Mouse (Mus musculus): ENCODE data around the gene Pdcd1lg2.
"Not testable (repeated sequence)": the region's sequence is repeated elsewhere in the genome, so short reads cannot be mapped to it uniquely, and the experiment has no call there.

Gene Pdcd1lg2

DNA sequence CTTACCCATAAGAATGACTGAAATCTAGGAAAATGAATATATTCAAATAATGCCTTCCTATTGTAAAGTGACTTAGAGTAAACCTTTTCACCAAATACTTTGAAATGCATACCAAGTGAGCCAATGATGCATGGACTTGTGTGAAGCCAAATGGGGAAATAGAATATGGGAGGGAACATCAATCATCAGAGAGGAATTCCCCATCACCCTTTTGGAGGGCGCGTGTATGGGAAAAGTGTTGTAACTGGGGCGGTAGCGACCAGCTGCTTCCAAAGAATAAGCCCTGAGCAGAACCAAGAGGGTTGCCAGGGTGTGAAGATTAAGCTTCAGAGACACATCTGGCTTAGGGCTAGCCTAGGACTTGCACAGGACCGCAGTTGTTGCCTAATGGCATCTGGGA is 27.4 kb upstream of the Pdcd1lg2 start:
- no peak for DNase-seq (ENCODE audit: low spot score)

- DNase-seq (ENCODE audit: low spot score), result no peak
Observed at GRCm38 (mm10) chr19:29384412-29384811, 26.3 kb upstream of the Pdcd1lg2 start.

DNA sequence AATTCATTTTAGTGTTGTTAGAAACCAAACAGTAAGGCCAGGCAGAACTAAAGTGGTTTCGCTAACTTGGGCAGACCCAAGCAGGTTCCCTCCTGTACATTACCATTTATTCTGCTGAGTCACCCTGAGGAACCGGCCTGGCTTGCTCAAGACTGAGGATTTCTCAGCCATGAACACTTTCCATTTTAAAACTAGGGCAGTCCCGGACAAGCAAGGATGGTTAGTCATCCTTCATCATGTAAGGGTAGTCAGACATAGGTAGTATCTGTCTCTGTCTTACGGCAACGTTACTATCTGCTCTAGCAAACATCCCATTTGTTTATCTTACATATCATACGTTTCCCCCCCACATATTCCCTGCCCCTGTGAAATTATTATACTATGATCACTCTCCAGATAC is 25.7 kb upstream of the Pdcd1lg2 start:
- no peak for DNase-seq (ENCODE audit: low spot score)

GRCm38 (mm10) chr19:29385822-29386221 is 24.9 kb upstream of the Pdcd1lg2 start:
- DNase-seq (ENCODE audit: low spot score), result no peak

DNA sequence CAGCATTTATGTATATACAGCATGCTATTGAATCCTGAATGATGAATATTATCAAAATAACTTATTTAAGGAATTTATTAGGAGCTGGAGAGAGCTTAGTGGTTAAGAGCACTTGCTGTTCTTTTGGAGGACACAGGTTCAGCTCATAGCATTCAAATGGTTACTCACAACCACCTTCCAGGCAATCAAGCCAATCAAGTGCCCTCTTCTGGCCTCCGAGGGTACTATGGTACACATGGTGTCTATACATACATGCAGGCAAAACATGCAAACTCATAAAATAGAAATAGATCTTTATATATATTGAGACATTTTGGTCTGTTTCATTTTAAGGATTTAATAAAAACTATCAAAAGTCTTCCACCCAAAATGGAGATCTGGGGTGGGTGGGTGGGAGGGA is 21.9 kb upstream of the Pdcd1lg2 start:
- no peak for DNase-seq (ENCODE audit: low spot score)

- no peak for DNase-seq (ENCODE audit: low spot score)
Observed at GRCm38 (mm10) chr19:29390483-29390882, 20.2 kb upstream of the Pdcd1lg2 start.

DNA sequence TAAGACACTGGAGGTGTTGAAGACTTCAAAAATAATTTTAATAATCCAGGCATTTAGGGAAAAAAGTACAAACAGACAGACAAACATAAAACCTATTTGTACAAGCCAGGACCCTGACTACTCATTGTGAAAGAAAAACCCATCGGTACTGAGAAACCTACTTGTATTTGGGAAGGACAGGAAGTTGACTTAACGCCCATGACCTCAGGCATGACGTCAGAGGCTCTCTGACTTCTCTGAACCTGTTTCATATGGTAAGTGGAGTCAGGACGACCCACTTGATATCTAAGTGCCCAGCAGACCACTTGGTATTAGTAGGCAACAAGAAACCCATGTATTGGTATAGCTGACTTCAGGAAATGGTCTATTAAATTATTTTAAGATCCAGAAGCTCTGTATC is 19.4 kb upstream of the Pdcd1lg2 start:
- DNase-seq (ENCODE audit: low spot score), result no peak

- no peak for DNase-seq (ENCODE audit: low spot score)
Observed at GRCm38 (mm10) chr19:29393333-29393732, 17.4 kb upstream of the Pdcd1lg2 start.

- DNase-seq (ENCODE audit: low spot score), result no peak
Observed at GRCm38 (mm10) chr19:29394721-29395120, 16.0 kb upstream of the Pdcd1lg2 start.

DNA sequence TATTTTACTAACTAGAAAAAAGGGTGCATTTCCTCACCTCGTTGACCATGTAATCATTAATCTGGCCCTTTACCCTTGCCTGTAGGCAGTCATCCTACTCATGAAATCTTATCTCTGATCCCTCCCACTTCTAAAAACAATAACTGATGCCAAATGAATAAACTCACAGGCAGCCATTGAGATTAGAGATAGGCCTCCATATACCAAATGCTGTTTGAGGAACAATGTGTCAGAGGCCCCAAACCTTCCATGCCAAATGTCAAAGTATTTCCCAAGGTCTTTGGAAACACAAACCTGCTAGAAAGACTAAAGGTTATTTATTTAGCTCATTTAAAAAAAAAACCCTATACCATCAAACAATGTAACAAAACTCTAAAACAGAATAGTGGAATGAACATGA is 14.4 kb upstream of the Pdcd1lg2 start:
- no peak for DNase-seq (ENCODE audit: low spot score)

DNA sequence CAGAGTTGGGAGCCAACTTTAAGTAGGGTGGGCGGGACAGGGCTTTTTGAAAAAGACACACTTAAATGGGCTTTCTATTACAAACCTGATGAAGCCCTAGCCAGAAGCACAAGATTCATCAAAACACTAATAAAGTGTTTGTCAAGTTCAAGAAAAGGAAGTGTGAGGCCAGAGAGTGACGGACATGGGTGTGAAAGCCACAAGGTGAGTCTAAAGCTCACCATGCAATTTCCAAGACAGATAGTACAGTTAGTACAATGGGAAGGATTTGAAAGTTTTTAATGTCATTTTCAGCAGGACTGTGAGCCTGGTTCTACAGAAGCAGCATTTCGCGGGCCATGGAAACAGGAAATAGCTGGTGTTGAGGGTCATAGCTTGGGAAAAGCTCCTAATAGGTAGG is 10.9 kb upstream of the Pdcd1lg2 start:
- no peak for DNase-seq (ENCODE audit: low spot score)

- DNase-seq (ENCODE audit: low spot score), result no peak
Observed at GRCm38 (mm10) chr19:29400466-29400865, 10.3 kb upstream of the Pdcd1lg2 start.

- no peak for DNase-seq (ENCODE audit: low spot score)
Observed at GRCm38 (mm10) chr19:29402621-29403020, 8.1 kb upstream of the Pdcd1lg2 start.

GRCm38 (mm10) chr19:29403251-29403650 is 7.5 kb upstream of the Pdcd1lg2 start:
- DNase-seq (ENCODE audit: low spot score), result no peak

DNA sequence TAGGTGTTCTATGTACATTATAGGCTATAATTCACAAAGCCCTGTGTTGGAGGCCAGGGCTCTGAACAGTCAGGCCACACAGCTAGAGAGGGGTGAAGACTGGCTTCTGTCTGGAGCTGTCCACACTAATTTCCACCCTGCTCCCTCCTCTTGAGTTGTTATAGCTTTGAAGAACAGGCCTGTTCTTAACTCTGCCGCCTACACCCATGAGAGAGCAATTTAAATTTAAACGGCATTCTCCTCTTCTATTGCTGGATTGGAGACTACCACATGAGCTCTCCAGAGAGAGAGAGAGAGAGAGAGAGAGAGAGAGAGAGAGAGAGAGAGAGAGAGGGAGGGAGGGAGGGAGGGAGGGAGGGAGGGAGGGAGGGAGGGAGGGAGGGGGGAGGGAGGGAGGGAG is 5.3 kb upstream of the Pdcd1lg2 start:
- no peak for DNase-seq (ENCODE audit: low spot score)

DNA sequence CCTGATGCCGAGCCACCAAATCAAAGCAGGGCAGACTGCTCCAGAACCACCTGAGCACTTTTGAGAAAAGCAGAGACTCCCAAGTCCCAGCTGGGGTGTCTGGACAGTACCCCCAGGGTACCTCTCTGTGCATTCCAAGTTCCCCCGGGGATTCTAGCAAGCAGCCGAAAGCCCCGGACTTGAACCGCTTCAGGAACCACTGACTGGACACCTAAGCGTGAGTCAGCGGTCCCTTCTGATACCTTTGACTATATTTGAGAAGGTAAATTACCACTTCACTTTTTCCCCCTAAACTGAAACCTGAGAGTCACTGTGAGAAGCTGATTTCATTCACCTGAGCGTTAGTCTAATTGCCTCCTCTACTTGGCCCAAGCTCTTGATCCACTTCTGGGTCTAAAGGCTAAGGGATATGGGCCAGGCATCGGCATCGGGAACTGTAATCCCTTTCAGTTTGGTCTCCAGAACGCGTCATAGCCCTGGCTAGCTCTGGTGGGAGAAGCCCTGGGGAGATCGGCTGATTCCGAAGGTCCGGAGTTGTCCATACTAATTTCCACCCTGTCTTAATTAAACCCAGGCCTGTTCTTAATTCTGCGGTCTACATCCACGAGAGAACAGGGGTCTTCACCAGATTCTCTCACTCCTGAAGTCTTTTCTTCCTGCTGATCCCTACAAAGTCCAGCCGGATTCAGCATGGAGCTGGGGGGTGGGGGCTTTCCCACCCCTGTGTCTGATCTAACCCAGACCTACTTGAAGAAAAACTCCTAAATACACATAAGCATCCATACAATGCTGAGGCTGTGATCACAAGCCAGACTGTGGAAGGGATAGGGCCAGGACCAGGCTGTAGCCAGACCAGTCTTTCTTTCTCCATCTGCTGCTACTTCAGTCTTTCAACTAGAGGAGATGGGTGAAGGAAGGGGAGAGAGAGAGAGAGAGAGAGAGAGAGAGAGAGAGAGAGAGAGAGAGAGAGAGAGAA is 4.4 kb upstream of the Pdcd1lg2 start:
- no peak for DNase-seq (ENCODE audit: low spot score)

DNA sequence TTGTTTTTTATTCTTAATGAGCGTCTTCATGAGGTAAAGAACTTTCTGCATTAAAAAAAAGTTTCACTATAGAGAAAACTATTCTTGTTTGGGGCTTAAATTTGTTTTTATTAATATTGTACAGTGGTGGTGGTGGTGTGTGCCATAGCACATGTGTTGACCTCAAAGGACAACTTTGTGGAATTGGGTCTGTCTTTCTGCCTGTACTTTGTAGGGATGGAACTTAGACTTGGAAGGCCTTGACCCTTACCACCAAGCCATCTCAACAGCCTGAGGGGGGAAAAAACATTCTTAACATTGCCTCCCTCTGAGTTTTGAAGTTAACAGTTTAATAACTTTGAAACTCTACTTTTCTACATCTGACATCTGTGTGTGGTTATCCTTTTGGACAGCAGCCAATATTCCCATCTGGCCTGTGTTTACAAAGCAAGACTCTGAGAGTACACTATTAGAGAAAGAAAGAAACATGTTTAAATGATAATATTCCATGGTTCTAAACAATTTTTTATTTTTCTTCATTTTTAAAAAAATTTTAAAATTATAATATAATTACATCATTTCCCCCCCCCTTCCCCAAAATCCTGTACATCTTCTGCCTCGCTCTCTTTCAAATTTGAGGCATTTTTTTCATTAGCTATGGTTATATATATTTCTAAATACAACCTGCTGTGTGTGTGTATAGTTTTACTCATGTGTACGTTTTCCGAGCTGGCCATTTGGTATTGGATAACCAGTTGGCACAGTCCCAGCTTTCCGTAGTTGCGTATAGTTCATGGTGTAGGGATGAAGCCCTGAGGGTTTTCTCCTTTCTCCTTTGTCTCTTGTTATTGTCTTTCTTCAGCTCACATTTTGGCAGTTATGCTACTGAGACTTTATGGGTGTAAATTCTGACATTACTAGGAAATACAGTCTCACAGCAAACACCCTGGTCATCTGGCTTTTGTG is 2.0 kb downstream of the Pdcd1lg2 start:
- DNase-seq (ENCODE audit: low spot score), result no peak

DNA sequence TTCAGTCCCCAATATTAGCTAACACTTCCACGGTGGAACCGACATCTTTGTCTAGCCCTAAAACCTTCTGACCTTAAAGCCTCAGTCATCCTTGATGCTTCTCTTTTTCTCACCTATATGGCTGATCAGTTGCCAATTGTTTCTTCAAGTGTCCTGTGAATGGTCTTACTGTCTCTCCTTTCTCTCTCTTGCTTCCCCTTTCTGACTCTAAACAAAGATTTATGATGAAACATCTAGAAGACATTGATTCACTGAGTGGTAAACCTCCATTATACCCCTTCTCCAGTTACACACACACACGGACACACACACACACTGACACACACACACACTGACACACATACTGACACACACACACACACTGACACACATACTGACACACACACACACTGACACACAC is 3.8 kb downstream of the Pdcd1lg2 start:
- no peak for DNase-seq (ENCODE audit: low spot score)

GRCm38 (mm10) chr19:29414917-29415316 is 4.2 kb downstream of the Pdcd1lg2 start:
- not testable (repeated sequence) for DNase-seq (ENCODE audit: low spot score)

GRCm38 (mm10) chr19:29416393-29416902 is 5.7 kb downstream of the Pdcd1lg2 start:
- DNase-seq (ENCODE audit: low spot score), result no peak

DNA sequence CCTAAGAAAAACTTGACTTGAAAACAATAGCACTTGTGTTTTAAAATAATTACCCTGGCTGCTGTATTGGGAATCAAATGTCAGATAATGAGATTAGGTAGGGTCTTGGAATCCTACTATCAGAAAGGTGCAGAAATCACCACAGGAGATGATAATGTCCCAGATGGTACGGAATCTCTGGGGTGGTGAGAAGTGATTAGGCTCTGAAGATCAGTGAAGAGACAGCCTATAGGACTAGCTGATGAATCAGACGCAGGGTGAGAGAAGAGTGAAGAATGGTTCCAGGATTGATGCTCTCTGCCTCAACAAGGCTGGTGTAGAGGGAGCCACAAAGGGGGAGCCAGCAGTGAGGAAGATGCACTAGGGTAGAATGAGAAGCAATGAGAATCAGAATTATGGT is 6.5 kb downstream of the Pdcd1lg2 start:
- DNase-seq (ENCODE audit: low spot score), result no peak

GRCm38 (mm10) chr19:29417894-29418293 is 7.2 kb downstream of the Pdcd1lg2 start:
- DNase-seq (ENCODE audit: low spot score), result no peak

All from urinary bladder, postnatal 10 days (tissue).